Mouse (Mus musculus) kidney, embryonic 16.5 days (tissue): ENCODE measurements around the gene Iqschfp. TPM values are rescaled to one million over a fixed set of nuclear protein-coding genes. Genes with fewer than 3 reads are reported as not detected.

Experiments
- polyA plus RNA-seq: library from polyadenylated mRNA; unstranded; fragments of >200 nt; fragmentation: Nextera tagmentation; extraction: Ambion mirVana; gene quantifications from 2 replicates; pipeline ENCODE4 v1.2.1, GENCODE M21; 2015

Iqschfp gene
- polyA plus RNA-seq, 1 experiment from 2014 or later = not detected

Other genes starting within 250 kb of the Iqschfp start
- gene Iqcj, start within 50 bp of the Iqschfp start, polyA plus RNA-seq = not detected in 2 replicates
- 48.9 and 49.7 TPM in 2 replicates for gene Schip1, start 172.6 kb downstream of the Iqschfp start, polyA plus RNA-seq